Mouse (Mus musculus) heart, embryonic 16.5 days (tissue): Measurements from ENCODE around the gene Kcmf1. TPM values are rescaled to one million over a fixed set of nuclear protein-coding genes. Genes with fewer than 3 reads are reported as not detected.

Experiments used
- ATAC-seq: fragments of 200-750 bp; cut with Nextera tagmentation; replicated peaks from 2 replicates; pipeline ENCODE4 v1.8.0; 2017; ENCODE audit warnings: moderate number of reproducible peaks; ENCODE audit not compliant: insufficient read depth, low FRiP score; ENCODE audit errors: extremely low read depth
- H3K27ac ChIP-seq: fragments of 300-500 bp; sonication (generic); 2 replicates; pipeline ENCODE4 v1.5.1; 2014; ENCODE audit warnings: mild to moderate bottlenecking, low read length, control low read depth, moderate library complexity
- H3K27me3 ChIP-seq: fragments of 300-500 bp; sonication (generic); 2 replicates; pipeline ENCODE4 v1.6.1; 2014; ENCODE audit warnings: low read length, mixed read lengths; ENCODE audit not compliant: control insufficient read depth, insufficient read depth
- H3K36me3 ChIP-seq: fragments of 300-500 bp; sonication (generic); 2 replicates; pipeline ENCODE4 v1.6.1; 2014; ENCODE audit not compliant: control insufficient read depth, insufficient read depth
- H3K4me1 ChIP-seq: fragments of 300-500 bp; sonication (generic); 2 replicates; pipeline ENCODE4 v1.6.1; 2014; ENCODE audit warnings: low read length, mixed read lengths; ENCODE audit not compliant: control insufficient read depth, insufficient read depth
- H3K4me2 ChIP-seq: fragments of 300-500 bp; sonication (generic); 2 replicates; pipeline ENCODE4 v1.6.1; 2014; ENCODE audit warnings: low read depth, mild to moderate bottlenecking, control low read depth, low read length
- H3K4me3 ChIP-seq: fragments of 300-500 bp; sonication (generic); 2 replicates; pipeline ENCODE4 v1.5.1; 2014; ENCODE audit warnings: mild to moderate bottlenecking, control low read depth, low read length
- H3K9ac ChIP-seq: fragments of 300-500 bp; sonication (generic); 2 replicates; pipeline ENCODE4 v1.6.1; 2014; ENCODE audit warnings: low read length, control low read depth
- H3K9me3 ChIP-seq: fragments of 300-500 bp; sonication (generic); replicated peaks from 2 replicates; pipeline ENCODE4 v1.6.1; 2016; ENCODE audit warnings: low read length; ENCODE audit not compliant: control insufficient read depth
- WGBS: fragments of 180-500 bp; shearing (Covaris S2); extraction: QIAGEN DNeasy Blood & Tissue Kit; methylation state at CpG from one replicate; pipeline ENCODE4 v1.1.7; 2014; 5-methylcytosine and 5-hydroxymethylcytosine counted together
- polyA plus RNA-seq: library from polyadenylated mRNA; unstranded; fragments of >200 nt; fragmentation: Nextera tagmentation; extraction: Ambion mirVana; gene quantifications from 2 replicates; pipeline ENCODE4 v1.2.1, GENCODE M21; 2015

The Kcmf1 gene
- polyA plus RNA-seq, 1 experiment from 2014 or later = 28.1 TPM

GRCm38 (mm10) chr6:72902254-72902990, 2.6 kb upstream of the Kcmf1 start:
- ATAC-seq = no peak
- WGBS = 80% methylated on average over 6 of the region's 6 CpGs
- no peak overlapping the region for H3K4me2 ChIP-seq

GRCm38 (mm10) chr6:72900952-72901351, 1.2 kb upstream of the Kcmf1 start:
- Histone ChIP-seq H3K4me1 (peaks cover 31% of the 10 kb centered on the region), H3K9ac (peak overlapping the region; percentile 100), H3K9me3 (no peaks in the 10 kb centered on the region), H3K27ac (peak overlapping the region; percentile 99), H3K27me3 (no peaks in the 10 kb centered on the region), H3K4me2 (peak overlapping the region; percentile 89), H3K36me3 (no peaks in the 10 kb centered on the region), H3K4me3 (peak overlapping the region; percentile 97)
- no peak for ATAC-seq
- WGBS = 38% methylated on average over 7 of the region's 7 CpGs

More at GRCm38 (mm10) chr6:72902254-72902990, 2.6 kb upstream of the Kcmf1 start:
- Histone ChIP-seq H3K27ac (no peak overlapping the region), H3K27me3 (no peaks in the 10 kb centered on the region), H3K4me3 (no peak overlapping the region), H3K9ac (no peak overlapping the region), H3K9me3 (no peaks in the 10 kb centered on the region), H3K4me1 (peaks cover 17% of the 10 kb centered on the region), H3K36me3 (no peaks in the 10 kb centered on the region)

- peaks cover 47% of the 10 kb centered on the region for H3K4me1 ChIP-seq
- peak overlapping the region; percentile 100 for H3K9ac ChIP-seq
- peak overlapping the region; percentile 99 for H3K27ac ChIP-seq
- peak overlapping the region; percentile 81 for H3K4me2 ChIP-seq
- peak overlapping the region; percentile 97 for H3K4me3 ChIP-seq
- whole genome bisulfite sequencing = under 1% methylated on average over 69 of the region's 85 CpGs
- H3K36me3 ChIP-seq = no peaks in the 10 kb centered on the region
- H3K27me3 ChIP-seq = no peaks in the 10 kb centered on the region
- no peaks in the 10 kb centered on the region for H3K9me3 ChIP-seq
- peak; percentile 54 for ATAC-seq
These were observed 488 bp downstream of the Kcmf1 start for GRCm38 (mm10) chr6:72899201-72899780.

DNA sequence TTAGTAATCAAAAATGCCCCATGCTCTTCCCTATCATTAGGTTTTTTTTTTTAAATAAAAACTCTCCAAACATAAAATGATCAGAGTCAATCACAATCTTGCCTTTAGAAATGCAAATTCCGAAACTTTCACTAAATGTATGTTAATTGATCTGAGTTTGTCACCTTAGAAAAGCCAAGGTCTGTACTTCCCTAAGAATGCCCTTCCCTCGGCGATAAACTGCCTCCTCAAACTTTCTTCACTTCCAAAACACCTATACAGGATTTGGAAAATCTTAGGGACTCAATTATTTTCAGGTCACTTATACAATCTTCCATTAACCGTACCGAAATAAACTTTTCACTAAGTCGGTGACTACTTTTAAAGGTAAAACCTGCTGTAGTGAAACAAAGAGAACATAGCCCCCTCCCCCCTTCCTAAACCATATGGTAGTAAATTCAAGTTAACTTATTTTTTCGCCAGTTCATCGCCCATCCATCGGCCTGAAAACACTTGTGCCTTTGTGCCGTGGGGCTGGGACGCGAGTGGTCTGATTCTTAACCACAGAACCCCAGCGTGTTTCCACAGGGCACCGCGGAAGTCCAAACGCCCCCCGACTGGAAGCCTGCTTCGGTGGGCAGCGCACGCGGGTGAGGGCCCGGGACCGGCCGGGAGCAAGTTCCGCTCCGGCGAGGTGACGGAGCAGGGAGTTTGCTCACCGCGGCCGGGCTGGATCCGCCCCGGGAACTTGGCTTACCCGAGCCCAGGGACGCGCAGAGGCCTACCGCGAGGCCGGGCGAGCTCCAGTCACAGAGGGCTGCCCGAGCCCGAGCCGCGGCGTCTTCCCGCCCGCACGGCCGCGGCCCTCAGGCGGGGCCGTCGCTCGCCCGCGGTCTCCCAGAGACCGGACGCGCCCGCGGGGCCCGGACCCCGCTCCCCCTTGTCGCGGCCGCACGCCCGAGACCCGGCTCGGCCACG, 1.3 kb downstream of the Kcmf1 start:
- H3K4me1 ChIP-seq = peaks cover 47% of the 10 kb centered on the region
- H3K4me2 ChIP-seq = peak overlapping the region; percentile 81
- H3K9me3 ChIP-seq = no peaks in the 10 kb centered on the region
- H3K27me3 ChIP-seq = no peaks in the 10 kb centered on the region
- peak overlapping the region; percentile 99 for H3K27ac ChIP-seq
- under 1% methylated on average over 49 of the region's 71 CpGs for WGBS
- ATAC-seq = peak; percentile 17; the same call in 1 of the 2 replicates
- H3K9ac ChIP-seq = peak overlapping the region; percentile 100
- H3K4me3 ChIP-seq = peak overlapping the region; percentile 97
- no peaks in the 10 kb centered on the region for H3K36me3 ChIP-seq

DNA sequence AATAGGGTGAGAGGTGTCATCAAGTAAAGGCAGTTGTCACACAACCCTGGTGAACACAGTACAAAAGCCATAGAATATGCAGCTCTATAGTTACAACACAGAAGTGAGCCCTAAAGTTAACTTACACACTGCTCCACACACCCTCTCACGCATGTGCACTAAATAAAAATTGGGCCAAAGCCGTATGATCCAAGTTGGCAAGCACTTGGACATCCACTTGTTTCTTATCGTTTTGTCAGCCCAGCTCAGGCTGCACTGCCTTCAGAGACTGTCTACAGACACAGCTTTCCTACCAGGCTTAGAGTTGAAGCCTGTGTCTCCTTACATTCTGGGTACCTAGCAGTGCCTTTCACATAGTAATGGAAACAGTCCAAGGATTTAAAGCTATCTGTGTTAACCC, 4.8 kb downstream of the Kcmf1 start:
- Histone ChIP-seq H3K36me3 (0 out of 2 replicates have a peak, but pooled peaks cover 2% of the 10 kb centered on the region), H3K4me2 (no peak overlapping the region), H3K4me3 (no peak overlapping the region), H3K27me3 (no peaks in the 10 kb centered on the region), H3K9ac (peak overlapping the region; percentile 30; the same call in 1 of the 2 replicates), H3K27ac (peak overlapping the region; percentile 79), H3K4me1 (peaks cover 38% of the 10 kb centered on the region), H3K9me3 (no peaks in the 10 kb centered on the region)
- 31% methylated on average over 3 of the region's 3 CpGs for WGBS
- 0 out of 2 replicates have a peak, but pooled peaks have one; percentile 7 for ATAC-seq

DNA sequence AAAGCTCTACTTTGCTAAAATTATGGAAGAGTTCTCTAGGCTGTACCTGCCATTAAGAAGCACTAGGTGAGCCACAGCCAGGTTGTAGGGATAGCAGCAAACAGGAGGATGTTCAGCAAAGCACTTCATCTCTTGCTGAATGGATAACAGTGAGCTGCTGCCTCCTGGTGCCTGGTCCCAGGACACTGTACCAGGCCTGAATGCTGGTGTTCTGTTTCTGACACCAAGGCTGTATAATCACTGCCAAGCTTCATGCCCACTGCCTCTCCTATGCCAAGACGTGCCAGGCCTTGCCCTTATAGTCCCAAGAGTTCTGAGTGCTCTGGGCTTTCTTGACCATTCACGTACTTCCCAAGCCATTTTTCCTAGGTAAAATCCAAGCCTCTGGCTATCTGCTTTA, 8.5 kb downstream of the Kcmf1 start:
- WGBS = 89% methylated on average over 2 of the region's 2 CpGs
- no peak overlapping the region for H3K9ac ChIP-seq
- H3K9me3 ChIP-seq = no peaks in the 10 kb centered on the region
- H3K27ac ChIP-seq = no peak overlapping the region
- H3K4me1 ChIP-seq = peaks cover 33% of the 10 kb centered on the region
- no peak overlapping the region for H3K4me2 ChIP-seq
- H3K36me3 ChIP-seq = 0 out of 2 replicates have a peak, but pooled peaks cover 2% of the 10 kb centered on the region
- no peak overlapping the region for H3K4me3 ChIP-seq
- no peaks in the 10 kb centered on the region for H3K27me3 ChIP-seq
- ATAC-seq = no peak

- no peak overlapping the region for H3K27ac ChIP-seq
- no peak overlapping the region for H3K4me2 ChIP-seq
- H3K4me3 ChIP-seq = no peak overlapping the region
- H3K36me3 ChIP-seq = 0 out of 2 replicates have a peak, but pooled peaks cover 2% of the 10 kb centered on the region
- WGBS = 54% methylated on average over 2 of the region's 2 CpGs
- peaks cover 15% of the 10 kb centered on the region for H3K4me1 ChIP-seq
- ATAC-seq = no peak
- H3K9ac ChIP-seq = no peak overlapping the region
- H3K9me3 ChIP-seq = no peaks in the 10 kb centered on the region
- H3K27me3 ChIP-seq = no peaks in the 10 kb centered on the region
These were observed 11.1 kb downstream of the Kcmf1 start for GRCm38 (mm10) chr6:72888655-72889054.

GRCm38 (mm10) chr6:72885268-72885667, 14.5 kb downstream of the Kcmf1 start:
- H3K27ac ChIP-seq = no peak overlapping the region
- no peak for ATAC-seq
- H3K4me1 ChIP-seq = peaks cover 26% of the 10 kb centered on the region
- no peaks in the 10 kb centered on the region for H3K36me3 ChIP-seq
- WGBS = 81% methylated on average over 1 of the region's 1 CpGs
- H3K4me2 ChIP-seq = no peak overlapping the region
- no peaks in the 10 kb centered on the region for H3K9me3 ChIP-seq
- H3K4me3 ChIP-seq = no peak overlapping the region
- no peak overlapping the region for H3K9ac ChIP-seq
- no peaks in the 10 kb centered on the region for H3K27me3 ChIP-seq
